9 mouse cellular contexts compared by ENCODE assay signal in genomic region chr2:101827626-101828025, GRCm38 (mm10). TPM values are rescaled to one million over a fixed set of nuclear protein-coding genes. Genes with fewer than 3 reads are reported as not detected.
DNase-seq lines count a peak whose midpoint lies in the region; ATAC-seq and TF ChIP-seq lines count a peak whose summit lies in the region.
"Had no signal": no experiment of that assay in that cellular context is flagged by ENCODE, and none has a peak within 500 bp of the region (broad histone marks: within the 10 kb centered on the region; RNA-seq: fewer than 3 reads in every experiment).

No protein-coding gene starts in this region.

- TF ChIP-seq CTCF in kidney, postnatal 0 days (IDR thresholded peaks at IDR 0.05; ENCODE audit: low read depth): no peak
- TF ChIP-seq CTCF in small intestine, adult 2 months (IDR thresholded peaks at IDR 0.05; ENCODE audit: extremely low read depth, insufficient read length, insufficient replicate concordance, low read depth, low read length): peak; percentile 14; the same call in 1 of the 2 replicates

- H3K9me3 ChIP-seq in lung, embryonic 16.5 days (ENCODE audit: control insufficient read depth, low read length): no peaks in the 10 kb centered on the region
- H3K9me3 ChIP-seq in embryonic facial prominence, embryonic 10.5 days: no peaks in the 10 kb centered on the region
- no peaks in the 10 kb centered on the region for H3K9me3 ChIP-seq in kidney, postnatal 0 days (replicated peaks; ENCODE audit: low read length)

- no peak overlapping the region for H3K4me3 ChIP-seq in lung, embryonic 16.5 days (ENCODE audit: low read length)
- H3K4me3 ChIP-seq in embryonic facial prominence, embryonic 10.5 days: no peak overlapping the region
- no peak overlapping the region for H3K4me3 ChIP-seq in kidney, postnatal 0 days (replicated peaks; ENCODE audit: low read depth, low read length)
- no peak overlapping the region for H3K4me3 ChIP-seq in small intestine, adult 2 months (ENCODE audit: low read depth, low read length)

- WGBS in lung, embryonic 16.5 days: 19% methylated on average over 5 of the region's 5 CpGs
- 52% methylated on average over 5 of the region's 5 CpGs for WGBS in embryonic facial prominence, embryonic 10.5 days
- 12% methylated on average over 5 of the region's 5 CpGs for WGBS in kidney, postnatal 0 days
- WGBS in small intestine, adult 2 months: 13% methylated on average over 5 of the region's 5 CpGs

- no peaks in the 10 kb centered on the region for H3K27me3 ChIP-seq in lung, embryonic 16.5 days (ENCODE audit: control insufficient read depth, insufficient read depth, low read depth, low read length)
- H3K27me3 ChIP-seq in embryonic facial prominence, embryonic 10.5 days (replicated peaks; ENCODE audit: low read depth, poor library complexity, severe bottlenecking): no peaks in the 10 kb centered on the region
- H3K27me3 ChIP-seq in kidney, postnatal 0 days (ENCODE audit: insufficient read depth, low read length): no peaks in the 10 kb centered on the region
- H3K27me3 ChIP-seq in small intestine, adult 2 months (ENCODE audit: control insufficient read depth, insufficient read depth, low read length): no peaks in the 10 kb centered on the region

- peaks cover 24% of the 10 kb centered on the region for H3K4me1 ChIP-seq in lung, embryonic 16.5 days (replicated peaks; ENCODE audit: control insufficient read depth, insufficient read depth, low read length)
- peaks cover 26% of the 10 kb centered on the region for H3K4me1 ChIP-seq in embryonic facial prominence, embryonic 10.5 days
- peaks cover 25% of the 10 kb centered on the region for H3K4me1 ChIP-seq in kidney, postnatal 0 days (replicated peaks; ENCODE audit: insufficient read depth, low read length)
- peaks cover 14% of the 10 kb centered on the region for H3K4me1 ChIP-seq in small intestine, adult 2 months (ENCODE audit: control insufficient read depth, insufficient read depth, insufficient read length, low read length)

- H3K9ac ChIP-seq in lung, embryonic 16.5 days (ENCODE audit: low read length): no peak overlapping the region
- no peak overlapping the region for H3K9ac ChIP-seq in kidney, postnatal 0 days (ENCODE audit: low read depth, low read length)

- DNase-seq in lung, adult 18-20 months: no peak
- no peak for DNase-seq in embryonic facial prominence, embryonic 10.5 days (ENCODE audit: low spot score)
- peak; percentile 74 for DNase-seq in kidney, postnatal 0 days (ENCODE audit: low spot score)
- no peak for DNase-seq in left cerebral cortex, adult 18-20 months (ENCODE audit: low spot score in 2 of 2)
- DNase-seq in urinary bladder, postnatal 4 days (ENCODE audit: low spot score in 2 of 2): no peak
- DNase-seq: layer of hippocampus, postnatal 36 days; thymus, adult 18-20 months had no signal

- ATAC-seq in lung, embryonic 16.5 days (ENCODE audit: low read depth): no peak
- ATAC-seq in kidney, postnatal 0 days (replicated peaks; ENCODE audit: low FRiP score, low read depth): peak; percentile 87

- H3K4me2 ChIP-seq in lung, embryonic 16.5 days (ENCODE audit: low read depth, low read length): 0 out of 2 replicates have a peak overlapping the region, but pooled peaks have one; percentile 13
- no peak overlapping the region for H3K4me2 ChIP-seq in kidney, postnatal 0 days (ENCODE audit: low read length)

- peak overlapping the region; percentile 76 for H3K27ac ChIP-seq in lung, embryonic 16.5 days (ENCODE audit: low read length)
- 0 out of 2 replicates have a peak overlapping the region, but pooled peaks have one; percentile 37 for H3K27ac ChIP-seq in embryonic facial prominence, embryonic 10.5 days (replicated peaks)
- H3K27ac ChIP-seq in kidney, postnatal 0 days: peak overlapping the region; percentile 78
- H3K27ac ChIP-seq in small intestine, adult 2 months (ENCODE audit: insufficient read depth, low read depth, low read length): peak overlapping the region; percentile 81

- no peak for TF ChIP-seq POLR2A in small intestine, adult 2 months (IDR thresholded peaks at IDR 0.05; ENCODE audit: low read depth, low read length)

- H3K36me3 ChIP-seq in lung, embryonic 16.5 days (ENCODE audit: control insufficient read depth, insufficient read depth, low read length): no peaks in the 10 kb centered on the region
- no peaks in the 10 kb centered on the region for H3K36me3 ChIP-seq in embryonic facial prominence, embryonic 10.5 days (replicated peaks)
- H3K36me3 ChIP-seq in kidney, postnatal 0 days (ENCODE audit: insufficient read depth, low read length): no peaks in the 10 kb centered on the region
- H3K36me3 ChIP-seq in small intestine, adult 2 months (ENCODE audit: control insufficient read depth, insufficient read depth, low read length): no peaks in the 10 kb centered on the region

RNA-seq across cellular contexts. Expression of gene Prr5l, which starts 55.2 kb away (rescaled TPM):
- 38.0 and 43.7 TPM in 2 replicates for polyA plus RNA-seq in lung, embryonic 16.5 days (2015; fragmentation: Nextera tagmentation; extraction: Ambion mirVana)
- polyA plus RNA-seq in embryonic facial prominence, embryonic 10.5 days (2016; fragmentation: Nextera tagmentation; extraction: Ambion mirVana): 21.5 and 22.8 TPM in 2 replicates
- 38.1 and 48.5 TPM in 2 replicates for polyA plus RNA-seq in kidney, postnatal 0 days (2015; fragmentation: Nextera tagmentation; extraction: Ambion mirVana)
- 0.98 and 3.9 TPM in 2 replicates for polyA plus RNA-seq in small intestine, adult 2 months (2012; rRNA removed)
- total RNA-seq in left cerebral cortex, adult 18-20 months (2021): 1 to 10 TPM; 7.7 to 8.1 TPM

RNA-seq across cellular contexts. Expression of gene Commd9, which starts 58.4 kb away (rescaled TPM):
- 60.4 and 62.0 TPM in 2 replicates for polyA plus RNA-seq in lung, embryonic 16.5 days (2015; fragmentation: Nextera tagmentation; extraction: Ambion mirVana)
- polyA plus RNA-seq in embryonic facial prominence, embryonic 10.5 days (2016; fragmentation: Nextera tagmentation; extraction: Ambion mirVana): 60.6 and 61.8 TPM in 2 replicates
- polyA plus RNA-seq in kidney, postnatal 0 days (2015; fragmentation: Nextera tagmentation; extraction: Ambion mirVana): 73.1 and 74.3 TPM in 2 replicates
- polyA plus RNA-seq in small intestine, adult 2 months (2012; rRNA removed): 16.8 and 23.6 TPM in 2 replicates
- 10 to 100 TPM; 38.0 to 38.6 TPM for total RNA-seq in left cerebral cortex, adult 18-20 months (2021)
